Mouse (Mus musculus) heart, adult 11 months (tissue): ENCODE measurements around the gene Fbxo33.
"Not testable (repeated sequence)": the region's sequence is repeated elsewhere in the genome, so short reads cannot be mapped to it uniquely, and the experiment has no call there.

Source experiments
- DNase-seq: peaks from one replicate; pipeline ENCODE4 v3.0.0; 2022

Fbxo33 gene

GRCm38 (mm10) chr12:59219325-59220225 lies at the start of gene Fbxo33:
Gene Fbxo33, minus strand, starts transcription at chr12:59219725.
- peak; percentile 100 for DNase-seq

GRCm38 (mm10) chr12:59265942-59266231 lies 46.4 kb upstream of the Fbxo33 start:
- no peak for DNase-seq

GRCm38 (mm10) chr12:59265207-59265941 lies 45.8 kb upstream of the Fbxo33 start:
- DNase-seq = no peak

GRCm38 (mm10) chr12:59262841-59263240 lies 43.3 kb upstream of the Fbxo33 start:
- no peak for DNase-seq

GRCm38 (mm10) chr12:59260798-59261197 lies 41.3 kb upstream of the Fbxo33 start:
- DNase-seq = no peak

GRCm38 (mm10) chr12:59260362-59260761 lies 40.8 kb upstream of the Fbxo33 start:
- no peak for DNase-seq

GRCm38 (mm10) chr12:59259015-59259414 lies 39.5 kb upstream of the Fbxo33 start:
- no peak for DNase-seq

GRCm38 (mm10) chr12:59250259-59250827 lies 30.8 kb upstream of the Fbxo33 start:
- no peak for DNase-seq

GRCm38 (mm10) chr12:59248969-59249368 lies 29.4 kb upstream of the Fbxo33 start:
- DNase-seq = no peak

- not testable (repeated sequence) for DNase-seq
These were observed 21.5 kb upstream of the Fbxo33 start for GRCm38 (mm10) chr12:59241031-59241430.

- no peak for DNase-seq
These were observed 18.9 kb upstream of the Fbxo33 start for GRCm38 (mm10) chr12:59238434-59238833.

GRCm38 (mm10) chr12:59228401-59228800 lies 8.9 kb upstream of the Fbxo33 start:
- no peak for DNase-seq

GRCm38 (mm10) chr12:59218640-59219321 lies 744 bp downstream of the Fbxo33 start:
- peak; percentile 94 for DNase-seq

- no peak for DNase-seq
These were observed 2.2 kb downstream of the Fbxo33 start for GRCm38 (mm10) chr12:59217331-59217730.

GRCm38 (mm10) chr12:59216676-59217266 lies 2.8 kb downstream of the Fbxo33 start:
- no peak for DNase-seq

GRCm38 (mm10) chr12:59216176-59216575 lies 3.3 kb downstream of the Fbxo33 start:
- no peak for DNase-seq

- DNase-seq = no peak
These were observed 11.7 kb downstream of the Fbxo33 start for GRCm38 (mm10) chr12:59207814-59208213.

GRCm38 (mm10) chr12:59207000-59207390 lies 12.5 kb downstream of the Fbxo33 start:
- DNase-seq = peak; percentile 15

GRCm38 (mm10) chr12:59206208-59206999 lies 13.1 kb downstream of the Fbxo33 start:
- peak; percentile 59 for DNase-seq

GRCm38 (mm10) chr12:59205571-59205970 lies 14.0 kb downstream of the Fbxo33 start:
- DNase-seq = peak; percentile 17

- peak; percentile 56 for DNase-seq
These were observed 20.2 kb downstream of the Fbxo33 start for GRCm38 (mm10) chr12:59199361-59199760.

- no peak for DNase-seq
These were observed 20.8 kb downstream of the Fbxo33 start for GRCm38 (mm10) chr12:59198750-59199149.
